Mouse (Mus musculus): ENCODE results near the gene Tcf7. TPM values are rescaled to one million over a fixed set of nuclear protein-coding genes. Genes with fewer than 3 reads are reported as not detected.
A peak's percentile ranks its signal among the peaks of the same experiment; 100 is the strongest.

Gene Tcf7
- polyA plus RNA-seq (2016; fragmentation: Nextera tagmentation; extraction: Ambion mirVana) = 24.4 and 41.7 TPM in 2 replicates

GRCm38 (mm10) chr11:52282774-52283595, at the start of gene Tcf7:
Gene Tcf7, minus strand, starts transcription at chr11:52283014.
- H3K4me3 ChIP-seq = peak within 1 kb of the TSS; percentile 77
- DNase-seq (ENCODE audit: low spot score) = peak; percentile 95
- peaks cover 30% of the 10 kb centered on the region for H3K36me3 ChIP-seq
- H3K27me3 ChIP-seq (ENCODE audit: low read depth, poor library complexity, severe bottlenecking) = peaks cover 38% of the 10 kb centered on the region
- H3K4me1 ChIP-seq = peaks cover 74% of the 10 kb centered on the region
- peak within 1 kb of the TSS; percentile 88 for H3K27ac ChIP-seq
- under 1% methylated on average over 94 of the region's 97 CpGs for WGBS
- H3K9me3 ChIP-seq (replicated peaks) = no peaks in the 10 kb centered on the region

- Histone ChIP-seq H3K27me3 (ENCODE audit: low read depth, poor library complexity, severe bottlenecking) (0 out of 2 replicates have a peak, but pooled peaks cover 18% of the 10 kb centered on the region), H3K36me3 (no peaks in the 10 kb centered on the region), H3K4me3 (no peak overlapping the region), H3K9me3 (replicated peaks) (no peaks in the 10 kb centered on the region), H3K27ac (no peak overlapping the region), H3K4me1 (no peaks in the 10 kb centered on the region)
- 61% methylated on average over 3 of the region's 3 CpGs for WGBS
- DNase-seq (ENCODE audit: low spot score) = no peak
Observed at GRCm38 (mm10) chr11:52327313-52327712, 44.5 kb upstream of the Tcf7 start.

- no peaks in the 10 kb centered on the region for H3K4me1 ChIP-seq
- H3K27ac ChIP-seq = no peak overlapping the region
- 58% methylated on average over 23 of the region's 23 CpGs for WGBS
- no peaks in the 10 kb centered on the region for H3K36me3 ChIP-seq
- H3K9me3 ChIP-seq (replicated peaks) = no peaks in the 10 kb centered on the region
- no peak overlapping the region for H3K4me3 ChIP-seq
- H3K27me3 ChIP-seq (ENCODE audit: low read depth, poor library complexity, severe bottlenecking) = 0 out of 2 replicates have a peak, but pooled peaks cover 18% of the 10 kb centered on the region
- DNase-seq (ENCODE audit: low spot score) = no peak
Observed at GRCm38 (mm10) chr11:52324442-52325367, 41.9 kb upstream of the Tcf7 start.

GRCm38 (mm10) chr11:52321540-52321939, 38.7 kb upstream of the Tcf7 start:
- H3K4me1 ChIP-seq = peaks cover 10% of the 10 kb centered on the region; the same call in 1 of the 2 replicates
- WGBS = 79% methylated on average over 3 of the region's 3 CpGs
- no peaks in the 10 kb centered on the region for H3K36me3 ChIP-seq

GRCm38 (mm10) chr11:52320529-52320928, 37.7 kb upstream of the Tcf7 start:
- H3K36me3 ChIP-seq = no peaks in the 10 kb centered on the region
- WGBS = 89% methylated on average over 4 of the region's 4 CpGs
- no peaks in the 10 kb centered on the region for H3K9me3 ChIP-seq (replicated peaks)
- no peak overlapping the region for H3K4me3 ChIP-seq
- DNase-seq (ENCODE audit: low spot score) = no peak
- peaks cover 10% of the 10 kb centered on the region; the same call in 1 of the 2 replicates for H3K4me1 ChIP-seq
- H3K27me3 ChIP-seq (ENCODE audit: low read depth, poor library complexity, severe bottlenecking) = peaks cover 19% of the 10 kb centered on the region
- no peak overlapping the region for H3K27ac ChIP-seq

More at GRCm38 (mm10) chr11:52321540-52321939, 38.7 kb upstream of the Tcf7 start:
- Histone ChIP-seq H3K9me3 (replicated peaks) (no peaks in the 10 kb centered on the region), H3K27ac (no peak overlapping the region), H3K4me3 (no peak overlapping the region), H3K27me3 (ENCODE audit: low read depth, poor library complexity, severe bottlenecking) (0 out of 2 replicates have a peak, but pooled peaks cover 18% of the 10 kb centered on the region)
- DNase-seq (ENCODE audit: low spot score) = no peak

- H3K4me1 ChIP-seq = peaks cover 10% of the 10 kb centered on the region
- H3K4me3 ChIP-seq = no peak overlapping the region
- no peaks in the 10 kb centered on the region for H3K9me3 ChIP-seq (replicated peaks)
- DNase-seq (ENCODE audit: low spot score) = no peak
- WGBS = 75% methylated on average over 4 of the region's 4 CpGs
- peaks cover 20% of the 10 kb centered on the region for H3K27me3 ChIP-seq (ENCODE audit: low read depth, poor library complexity, severe bottlenecking)
- no peak overlapping the region for H3K27ac ChIP-seq
- H3K36me3 ChIP-seq = no peaks in the 10 kb centered on the region
Observed at GRCm38 (mm10) chr11:52319664-52320063, 36.9 kb upstream of the Tcf7 start.

GRCm38 (mm10) chr11:52318445-52318844, 35.6 kb upstream of the Tcf7 start:
- no peak for DNase-seq (ENCODE audit: low spot score)
- Histone ChIP-seq H3K9me3 (replicated peaks) (no peaks in the 10 kb centered on the region), H3K27ac (no peak overlapping the region), H3K4me1 (peaks cover 10% of the 10 kb centered on the region), H3K36me3 (no peaks in the 10 kb centered on the region), H3K4me3 (no peak overlapping the region), H3K27me3 (ENCODE audit: low read depth, poor library complexity, severe bottlenecking) (peaks cover 22% of the 10 kb centered on the region)
- 73% methylated on average over 13 of the region's 13 CpGs for WGBS

- WGBS = 19% methylated on average over 26 of the region's 26 CpGs
- no peak overlapping the region for H3K4me3 ChIP-seq
- H3K36me3 ChIP-seq = no peaks in the 10 kb centered on the region
- DNase-seq (ENCODE audit: low spot score) = no peak
- H3K27me3 ChIP-seq (ENCODE audit: low read depth, poor library complexity, severe bottlenecking) = peaks cover 29% of the 10 kb centered on the region
- H3K27ac ChIP-seq = no peak overlapping the region
- peaks cover 23% of the 10 kb centered on the region for H3K4me1 ChIP-seq
- H3K9me3 ChIP-seq (replicated peaks) = no peaks in the 10 kb centered on the region
Observed at GRCm38 (mm10) chr11:52314102-52314793, 31.4 kb upstream of the Tcf7 start.

- Histone ChIP-seq H3K9me3 (replicated peaks) (no peaks in the 10 kb centered on the region), H3K27ac (no peak overlapping the region), H3K4me1 (peaks cover 18% of the 10 kb centered on the region), H3K4me3 (no peak overlapping the region), H3K36me3 (no peaks in the 10 kb centered on the region), H3K27me3 (ENCODE audit: low read depth, poor library complexity, severe bottlenecking) (peaks cover 29% of the 10 kb centered on the region)
- 35% methylated on average over 14 of the region's 14 CpGs for WGBS
- peak; percentile 50 for DNase-seq (ENCODE audit: low spot score)
Observed at GRCm38 (mm10) chr11:52310709-52311108, 27.9 kb upstream of the Tcf7 start.

GRCm38 (mm10) chr11:52309487-52309886, 26.7 kb upstream of the Tcf7 start:
- Histone ChIP-seq H3K36me3 (no peaks in the 10 kb centered on the region), H3K9me3 (replicated peaks) (no peaks in the 10 kb centered on the region), H3K27me3 (ENCODE audit: low read depth, poor library complexity, severe bottlenecking) (peaks cover 18% of the 10 kb centered on the region), H3K4me1 (peaks cover 18% of the 10 kb centered on the region), H3K4me3 (no peak overlapping the region), H3K27ac (no peak overlapping the region)
- no peak for DNase-seq (ENCODE audit: low spot score)
- WGBS = 75% methylated on average over 3 of the region's 3 CpGs

- H3K4me1 ChIP-seq = peaks cover 18% of the 10 kb centered on the region
- no peak for DNase-seq (ENCODE audit: low spot score)
- H3K27ac ChIP-seq = no peak overlapping the region
- H3K36me3 ChIP-seq = no peaks in the 10 kb centered on the region
- H3K4me3 ChIP-seq = no peak overlapping the region
- H3K27me3 ChIP-seq (ENCODE audit: low read depth, poor library complexity, severe bottlenecking) = no peaks in the 10 kb centered on the region
- 88% methylated on average over 7 of the region's 7 CpGs for WGBS
- no peaks in the 10 kb centered on the region for H3K9me3 ChIP-seq (replicated peaks)
Observed at GRCm38 (mm10) chr11:52306431-52306830, 23.6 kb upstream of the Tcf7 start.

- peaks cover 8% of the 10 kb centered on the region for H3K4me1 ChIP-seq
- WGBS = 69% methylated on average over 4 of the region's 4 CpGs
- H3K36me3 ChIP-seq = no peaks in the 10 kb centered on the region
- no peaks in the 10 kb centered on the region for H3K9me3 ChIP-seq (replicated peaks)
- no peaks in the 10 kb centered on the region for H3K27me3 ChIP-seq (ENCODE audit: low read depth, poor library complexity, severe bottlenecking)
- no peak for DNase-seq (ENCODE audit: low spot score)
- H3K27ac ChIP-seq = no peak overlapping the region
- H3K4me3 ChIP-seq = no peak overlapping the region
Observed at GRCm38 (mm10) chr11:52305266-52305665, 22.5 kb upstream of the Tcf7 start.

All from limb, embryonic 10.5 days (tissue).